Mouse (Mus musculus): ENCODE results near the gene E130218I03Rik.

The E130218I03Rik gene

DNA sequence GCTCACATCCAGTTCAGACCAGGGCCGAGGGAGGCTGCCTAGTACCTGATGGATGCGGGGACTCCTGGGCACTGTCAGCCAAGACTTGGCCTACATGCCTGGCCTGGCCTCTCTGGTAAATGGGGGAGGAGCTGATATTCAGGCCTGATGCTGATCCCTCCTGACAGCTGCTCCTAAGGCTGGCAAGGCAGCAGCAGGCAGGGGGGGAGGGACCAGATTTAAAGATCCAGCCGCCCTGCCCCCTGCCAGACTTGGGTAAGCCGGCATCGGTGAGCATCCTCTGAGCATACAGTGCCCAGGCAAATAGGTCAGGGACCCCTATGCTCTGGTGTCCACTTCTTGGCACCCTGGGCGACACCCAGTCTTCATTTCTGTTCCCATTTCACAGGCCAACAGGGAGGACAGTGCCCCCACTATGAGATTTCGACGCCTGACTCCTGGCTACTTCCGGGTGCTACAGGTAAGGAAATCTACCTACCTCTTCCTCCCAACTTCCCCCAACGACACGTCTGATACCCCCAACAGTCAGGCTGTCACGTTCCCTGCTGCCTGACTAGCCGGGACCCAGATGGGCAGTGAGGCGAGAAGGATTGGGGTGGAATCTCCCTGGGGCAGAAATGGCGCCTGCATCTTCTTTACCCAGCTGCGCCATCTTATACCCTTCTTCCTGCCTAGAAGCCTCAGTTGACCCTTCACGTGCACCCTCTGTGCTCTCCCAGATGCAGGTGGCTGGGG, at the start of gene E130218I03Rik:
Gene E130218I03Rik (plus strand): TSS at position 147 of the 735 bp plus-strand sequence.
- DNase-seq: no peak

DNA sequence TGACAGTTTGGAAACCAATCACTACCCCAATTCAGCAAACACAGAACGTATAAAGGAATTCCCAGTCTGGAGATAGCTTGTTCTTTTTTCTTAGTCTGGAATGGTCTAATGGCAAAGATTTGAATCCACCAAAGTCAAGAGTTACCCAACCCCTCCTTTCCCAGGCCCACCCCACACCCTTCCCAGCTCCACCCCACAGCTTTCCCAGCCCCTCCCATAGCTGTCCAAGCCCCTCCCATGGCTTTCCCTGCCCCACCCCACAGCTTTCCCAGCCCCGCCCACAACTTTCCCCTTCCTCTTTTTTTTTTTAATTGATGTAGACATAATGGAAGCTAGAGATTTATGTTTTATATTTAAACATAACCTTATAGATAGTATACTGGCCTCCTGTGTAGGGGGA, 44.1 kb upstream of the E130218I03Rik start:
- no peak for DNase-seq

GRCm38 (mm10) chr4:134202904-134203303, 40.6 kb upstream of the E130218I03Rik start, which contains the start of gene Gm7534:
Gene Gm7534, minus strand, starts transcription at chr4:134203004.
- DNase-seq: no peak

DNA sequence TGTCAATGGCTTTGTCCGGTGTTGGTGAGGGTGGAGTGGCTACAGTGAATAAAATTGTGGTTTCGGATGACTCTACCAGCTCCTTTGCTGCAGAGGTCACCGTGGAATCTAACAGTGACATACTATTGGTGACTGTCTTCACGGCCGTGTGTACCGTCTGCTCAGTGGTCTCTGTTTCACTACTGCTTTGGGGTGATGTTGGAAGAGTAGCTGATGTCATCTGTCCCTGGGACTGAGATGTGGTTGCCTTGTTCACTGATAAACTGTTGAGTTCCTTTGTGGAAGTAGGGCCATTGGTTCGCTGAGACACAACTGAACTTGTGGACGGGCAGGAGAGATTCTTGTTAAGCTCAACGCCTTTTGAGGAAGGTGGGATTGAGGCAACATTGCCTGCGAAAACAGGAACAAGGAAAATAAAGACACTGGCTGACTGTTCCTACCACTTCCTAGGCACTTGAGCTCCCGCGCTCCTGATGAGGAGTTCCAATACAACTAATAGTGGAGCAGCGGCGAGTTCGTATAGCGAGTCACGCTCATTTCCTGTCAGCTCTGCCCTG, 40.0 kb upstream of the E130218I03Rik start:
- DNase-seq: no peak

DNA sequence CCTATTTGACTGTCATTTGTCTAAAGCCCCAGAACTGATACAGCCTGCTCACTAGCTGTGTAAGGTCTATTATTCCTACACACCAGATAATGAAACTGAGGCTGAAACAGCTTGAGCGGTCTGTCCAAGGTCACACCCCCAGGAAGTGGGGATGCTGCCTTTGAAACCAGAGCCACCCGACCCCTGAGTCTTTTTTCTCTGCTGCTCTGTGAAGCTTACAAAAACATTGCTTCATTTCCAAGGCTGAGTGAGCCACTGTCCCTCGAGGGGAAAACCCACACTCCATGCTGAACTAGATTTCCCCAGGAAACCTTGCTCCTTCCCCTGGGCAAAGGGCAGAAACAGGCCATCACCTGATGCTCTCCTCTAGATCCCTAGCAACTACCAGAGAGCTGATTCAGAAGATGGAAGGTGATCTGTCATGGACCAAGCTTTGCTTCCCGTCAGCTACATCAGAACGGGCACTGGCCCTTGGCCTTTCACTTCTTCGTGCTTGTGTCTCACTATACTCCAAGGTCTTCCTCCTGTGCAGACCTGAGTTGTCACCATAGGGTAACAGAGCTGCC, 36.9 kb upstream of the E130218I03Rik start:
- no peak for DNase-seq

GRCm38 (mm10) chr4:134222793-134223600, 20.5 kb upstream of the E130218I03Rik start:
- DNase-seq: peak; percentile 32 to 66

- no peak for DNase-seq
Measured at GRCm38 (mm10) chr4:134227194-134227593, 16.3 kb upstream of the E130218I03Rik start, which contains the start of gene Catsper4. Gene Catsper4, minus strand, starts transcription at chr4:134227383.

DNA sequence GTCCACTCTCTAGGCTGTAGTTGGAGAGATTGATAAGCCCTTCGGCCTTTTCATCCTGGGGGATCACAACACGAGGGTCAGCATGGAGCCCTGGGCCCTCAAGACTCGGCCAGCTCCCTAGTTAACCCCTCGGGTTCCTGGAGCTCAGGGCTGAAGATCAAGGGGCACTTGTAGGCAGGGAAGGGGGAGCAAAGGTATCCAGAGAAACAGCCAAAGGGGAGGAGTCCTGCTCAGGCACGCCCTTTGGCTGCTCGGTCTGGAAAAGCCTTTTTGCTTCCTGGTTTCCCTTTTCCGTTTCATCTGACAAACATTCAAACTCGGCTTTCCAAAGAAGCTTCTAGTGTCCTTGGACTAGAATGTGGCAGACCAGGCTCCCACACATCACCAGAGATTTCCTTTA, 13.0 kb upstream of the E130218I03Rik start:
- peak; percentile 38 to 70 for DNase-seq

DNA sequence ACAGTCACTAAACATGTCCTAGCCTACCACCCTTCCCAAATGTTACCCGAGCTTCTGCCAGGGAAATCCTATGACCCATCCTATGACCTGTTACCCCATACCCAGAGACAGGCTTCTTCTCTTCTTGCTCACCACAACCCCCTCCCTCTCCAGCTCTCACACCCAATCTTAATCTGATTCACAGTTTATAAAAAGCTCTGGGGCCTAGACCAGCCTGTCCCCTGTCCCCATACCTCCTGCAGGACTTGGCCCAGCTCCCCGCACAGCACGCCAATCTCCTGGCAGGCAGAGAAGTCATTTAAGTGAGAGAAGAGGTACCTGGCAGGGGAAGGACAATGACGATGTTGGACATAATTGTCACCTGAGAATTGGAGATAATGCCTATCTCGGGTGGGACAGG, 8.6 kb upstream of the E130218I03Rik start:
- no peak for DNase-seq

GRCm38 (mm10) chr4:134237582-134238278, 5.7 kb upstream of the E130218I03Rik start:
- DNase-seq: no peak

DNA sequence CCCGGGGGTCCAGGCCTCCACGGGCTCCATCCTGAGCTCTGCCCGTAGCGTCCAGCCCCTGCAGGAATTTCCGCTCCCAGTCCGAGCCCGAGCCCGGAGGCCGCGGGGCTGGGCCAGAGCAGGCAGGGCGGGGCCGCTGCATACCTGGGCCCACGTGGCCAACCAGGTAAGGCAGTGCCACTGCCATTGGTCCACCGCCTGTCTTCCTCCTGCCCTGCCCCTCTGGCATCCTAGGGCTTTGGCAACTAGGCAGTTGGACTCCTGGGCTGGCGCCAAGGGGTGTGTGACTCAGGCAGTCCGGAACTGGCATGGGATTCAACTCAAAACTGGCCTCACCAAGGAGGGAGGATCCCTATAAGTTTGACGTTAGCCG, 5.2 kb upstream of the E130218I03Rik start, which contains the start of gene Cnksr1:
Gene Cnksr1 (minus strand): TSS at position 121 of the 373 bp plus-strand sequence.
- peak; percentile 96 to 97 for DNase-seq

DNA sequence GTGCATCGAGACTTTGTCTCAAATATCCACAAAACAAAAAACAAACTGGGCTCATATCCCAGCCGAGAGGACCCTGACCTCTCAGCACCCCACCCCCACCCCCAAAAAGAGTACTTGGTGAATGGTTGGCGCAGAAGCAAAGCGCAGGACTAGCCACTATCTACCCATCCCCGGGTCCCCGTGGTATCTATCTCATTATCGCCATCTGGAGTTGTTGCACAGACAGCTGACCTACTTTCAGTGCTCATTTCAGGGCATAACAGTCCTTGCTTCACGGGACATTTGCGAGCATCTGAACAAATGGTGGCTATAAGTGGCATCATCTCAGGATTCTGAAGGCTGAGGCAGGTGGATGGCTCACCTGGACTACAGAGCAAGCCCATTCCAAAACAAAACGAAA, 4.8 kb upstream of the E130218I03Rik start:
- DNase-seq: no peak

DNA sequence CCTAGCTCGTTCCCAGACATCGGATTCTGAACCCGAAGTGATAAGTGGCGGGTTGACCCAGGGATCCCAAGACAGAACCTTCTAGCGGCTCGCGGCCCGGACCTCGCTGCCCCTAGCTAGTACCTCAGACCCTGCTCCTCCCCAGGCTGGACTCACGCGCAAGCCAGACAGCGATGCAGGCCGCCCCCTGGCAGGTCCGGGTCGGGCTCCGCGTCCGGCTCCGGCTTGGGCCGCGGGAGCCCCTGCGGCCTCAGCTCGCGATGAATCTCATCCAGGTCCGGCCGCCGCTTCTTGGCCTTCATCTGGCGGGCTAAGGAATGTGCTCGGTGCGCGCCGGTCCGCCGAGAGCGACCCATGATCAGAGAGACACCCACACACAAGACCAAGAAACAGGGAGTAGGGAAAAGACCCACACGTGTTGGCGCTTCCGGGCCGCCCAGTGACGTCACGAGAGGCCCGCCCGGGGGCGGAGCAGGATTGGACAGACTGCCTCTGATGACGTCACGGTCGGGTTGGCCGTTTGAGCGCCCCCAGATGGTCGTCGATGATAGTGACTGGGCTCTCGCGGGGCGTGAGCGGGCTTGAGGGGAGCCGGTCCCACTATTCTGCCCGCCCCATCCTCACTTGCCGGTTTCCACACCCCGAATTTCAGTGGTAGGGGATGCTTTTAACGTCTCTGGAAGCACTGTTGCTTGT, 1.8 kb downstream of the E130218I03Rik start, which contains the start of gene Zfp593:
Gene Zfp593 (minus strand): TSS at position 445 of the 696 bp plus-strand sequence.
- peak; percentile 96 for DNase-seq

DNA sequence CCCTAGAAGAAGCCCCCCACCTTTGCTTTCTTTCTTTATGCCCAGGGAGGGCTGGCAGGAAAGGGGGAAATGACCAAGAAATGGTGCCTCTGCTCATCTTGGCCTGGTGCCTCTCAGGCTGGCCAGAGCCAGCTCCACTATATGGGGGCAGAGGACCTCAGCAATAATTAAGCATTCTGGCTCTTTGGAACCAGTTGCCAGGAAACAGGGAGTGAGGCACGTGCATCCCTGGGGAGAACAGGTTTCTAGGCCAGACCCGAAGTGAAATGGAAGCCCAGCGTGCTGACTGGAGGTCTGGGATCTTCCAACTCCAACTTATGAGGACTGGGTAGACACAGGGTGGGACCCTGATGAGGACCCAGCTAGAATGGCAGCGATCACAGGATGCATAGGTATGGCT, 2.8 kb downstream of the E130218I03Rik start:
- DNase-seq: peak in 1 of 2 experiments; percentile 69

GRCm38 (mm10) chr4:134246719-134247258, 3.3 kb downstream of the E130218I03Rik start, which contains the start of gene Gm30191:
Gene Gm30191, plus strand, starts transcription at chr4:134246935.
- DNase-seq: peak in 1 of 2 experiments; percentile 61

GRCm38 (mm10) chr4:134249651-134250050, 6.2 kb downstream of the E130218I03Rik start:
- DNase-seq: peak; percentile 78 to 82

GRCm38 (mm10) chr4:134250116-134250929, 6.9 kb downstream of the E130218I03Rik start:
- no peak for DNase-seq

DNA sequence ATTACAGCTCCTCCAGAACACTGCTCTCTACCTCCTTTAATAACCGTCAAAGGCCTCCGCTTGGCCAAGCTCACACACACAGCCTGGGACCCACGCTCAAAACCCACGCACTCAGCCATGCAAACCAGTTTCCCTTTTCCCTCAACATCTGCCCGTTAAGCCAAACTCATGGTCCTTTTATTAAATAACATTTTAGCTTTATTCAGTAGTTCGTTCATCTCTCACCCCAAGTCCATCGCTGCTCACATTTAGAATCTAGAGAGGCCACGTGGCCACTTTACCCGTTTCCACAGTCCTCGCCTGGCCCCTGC, 7.4 kb downstream of the E130218I03Rik start:
- DNase-seq: no peak

DNA sequence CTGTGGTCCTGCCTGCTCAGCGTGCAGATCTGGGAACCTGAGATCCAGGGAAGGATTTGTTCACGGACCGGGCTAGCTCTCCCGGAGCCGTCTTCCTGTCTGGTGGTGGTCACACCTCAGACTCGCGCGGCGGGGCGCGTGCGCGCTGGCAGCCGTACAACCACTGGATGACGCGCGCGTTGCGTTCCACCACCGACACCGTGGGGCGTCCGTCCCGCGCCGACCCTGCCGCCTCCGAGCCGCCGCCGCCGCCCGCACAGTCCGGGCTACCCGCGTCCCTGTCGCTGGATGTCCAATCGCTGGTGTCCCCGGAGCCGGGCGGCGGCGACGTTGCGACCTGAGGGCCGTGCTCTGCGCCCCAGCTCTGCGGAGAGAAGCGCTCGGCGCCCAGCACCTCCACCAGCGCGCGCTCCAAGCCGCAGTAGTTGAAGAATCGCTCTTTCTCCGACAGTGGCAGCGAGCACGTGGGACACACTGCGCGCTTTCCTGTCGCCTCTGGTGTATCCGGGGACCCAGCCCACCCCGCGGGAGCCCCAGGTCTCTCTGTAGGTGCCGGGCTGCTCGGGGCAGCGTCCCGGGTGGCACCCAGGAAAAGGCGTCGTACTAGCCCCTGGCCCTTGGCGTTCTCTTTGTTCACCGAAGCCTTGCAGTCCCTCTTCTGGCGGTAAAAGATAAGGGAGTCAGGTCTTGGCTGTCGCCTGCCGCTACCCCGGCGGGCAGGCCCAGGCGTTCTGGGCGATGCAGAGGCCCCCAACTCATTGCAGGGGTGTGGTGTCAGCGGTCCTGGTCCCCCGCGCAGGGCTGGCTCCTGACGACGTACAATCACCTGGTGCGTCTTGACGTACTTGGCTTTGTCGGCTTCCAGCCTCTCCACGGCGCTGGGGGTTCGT, 8.0 kb downstream of the E130218I03Rik start:
- DNase-seq: peak in 1 of 2 experiments; percentile 38
